Mouse (Mus musculus) urinary bladder, postnatal 10 days (tissue): ENCODE data around the gene Chaf1a.
"Not testable (repeated sequence)": the region's sequence is repeated elsewhere in the genome, so short reads cannot be mapped to it uniquely, and the experiment has no call there.

Experiments
- DNase-seq: peaks from one replicate; pipeline ENCODE4 v3.0.0; 2022; ENCODE audit warnings: low spot score

Chaf1a gene

DNA sequence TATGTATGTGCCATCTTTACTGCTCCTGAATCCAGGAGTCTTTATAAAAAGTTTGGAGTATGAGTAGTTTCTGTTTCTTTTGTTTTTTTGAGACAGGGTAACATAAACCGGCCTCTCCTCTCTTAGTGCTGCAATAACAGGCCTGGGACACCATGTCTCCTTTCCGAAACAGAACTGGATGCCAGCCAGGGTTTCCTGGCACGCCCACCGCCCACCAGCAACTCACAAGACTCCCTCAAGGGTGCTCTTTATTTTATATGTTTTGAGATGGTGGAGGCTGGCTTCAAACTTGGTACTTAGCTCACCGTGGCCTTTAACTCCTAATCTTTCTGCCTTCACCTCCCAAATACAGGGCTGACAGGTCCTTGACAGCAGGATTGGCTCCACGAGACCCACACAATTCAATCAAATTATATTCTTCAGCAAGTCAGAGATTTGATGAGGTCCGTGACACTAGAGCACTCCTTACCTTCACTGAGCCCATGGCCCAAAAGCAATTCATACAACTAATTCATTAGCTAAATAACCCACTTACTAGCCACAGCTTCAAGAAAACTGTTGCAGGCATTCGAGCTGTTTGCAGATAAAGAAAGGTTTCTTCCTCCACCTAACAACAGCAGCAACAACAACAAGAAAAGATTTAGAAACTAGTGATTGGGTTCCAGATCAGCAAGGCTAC, 1.5 kb upstream of the Chaf1a start:
- DNase-seq: no peak

DNA sequence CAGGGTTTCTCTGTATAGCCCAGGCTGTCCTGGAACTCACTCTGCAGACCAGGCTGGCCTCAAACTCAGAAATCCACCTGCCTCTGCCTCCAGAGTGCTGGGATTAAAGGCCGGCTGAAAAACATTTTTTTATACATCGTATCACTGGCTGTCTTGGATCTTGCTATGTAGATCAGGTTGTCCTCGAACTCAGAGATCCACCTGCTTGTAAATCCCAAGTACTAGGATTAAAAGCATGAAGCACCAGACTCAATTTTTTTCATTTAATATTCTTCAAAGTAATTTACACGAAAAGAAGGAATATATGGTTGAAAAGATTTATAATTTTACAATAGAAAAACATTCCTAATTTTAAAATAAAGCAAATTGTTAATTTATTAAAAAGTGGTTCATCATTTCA, 894 bp upstream of the Chaf1a start:
- DNase-seq: no peak

- DNase-seq: no peak
These were observed 571 bp downstream of the Chaf1a start for GRCm38 (mm10) chr17:56040857-56041163.

DNA sequence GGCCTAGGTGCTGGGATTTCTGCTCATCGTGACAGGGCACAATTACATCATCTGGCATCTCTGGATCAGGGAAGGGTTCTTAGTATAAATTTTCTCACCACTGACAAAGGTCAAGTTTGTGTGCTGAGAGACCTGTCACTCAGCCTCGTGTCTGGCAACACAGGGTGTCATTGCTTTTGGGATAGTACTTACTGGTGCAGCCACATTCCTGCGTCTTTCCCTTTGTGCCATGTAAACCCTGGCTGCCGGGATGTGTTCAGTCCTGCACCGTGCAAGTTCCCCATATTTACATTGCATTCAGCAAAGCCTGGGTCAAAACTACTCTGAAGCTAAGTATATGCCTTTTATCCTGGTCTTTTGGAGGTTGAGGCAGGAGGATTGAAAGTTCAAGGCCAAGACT, 11.1 kb downstream of the Chaf1a start:
- DNase-seq: no peak

GRCm38 (mm10) chr17:56054938-56055337, 14.7 kb downstream of the Chaf1a start:
- no peak for DNase-seq

DNA sequence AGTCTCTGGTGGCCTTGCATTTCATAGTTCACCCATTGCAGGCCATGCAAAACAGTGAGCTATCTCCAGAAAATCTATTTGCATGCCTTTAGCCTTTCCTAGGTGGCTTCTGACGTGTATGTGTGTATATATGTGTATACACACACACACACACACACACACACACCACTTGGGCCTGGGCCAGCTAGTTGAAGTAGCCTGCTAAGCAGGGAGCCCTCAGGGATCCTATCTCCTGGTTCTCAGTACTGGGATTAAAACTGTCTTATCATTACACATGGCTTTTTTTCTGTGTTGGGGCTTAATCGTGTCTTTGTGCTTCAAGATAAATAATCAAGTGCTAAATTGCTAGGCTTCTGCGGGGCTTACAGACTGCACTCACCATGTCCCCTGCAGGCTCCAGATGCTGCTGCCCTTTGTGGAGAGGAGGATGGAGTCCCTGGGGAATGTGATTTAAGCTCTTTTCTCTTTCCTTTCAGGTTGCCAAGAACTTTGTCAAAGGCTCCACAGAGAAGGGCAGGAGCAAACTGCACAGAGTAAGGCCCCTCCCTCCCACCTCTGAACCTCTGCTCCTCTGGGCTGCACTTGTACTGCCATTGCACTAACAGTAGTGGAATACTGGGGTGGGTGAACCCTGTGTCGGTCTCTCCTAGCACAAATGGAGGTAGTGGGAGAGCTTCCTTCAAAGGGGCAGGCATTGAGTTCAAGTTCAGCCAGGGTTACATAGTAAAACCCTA, 15.9 kb downstream of the Chaf1a start:
- no peak for DNase-seq

- DNase-seq: no peak
These were observed 17.3 kb downstream of the Chaf1a start for GRCm38 (mm10) chr17:56057381-56058120.

DNA sequence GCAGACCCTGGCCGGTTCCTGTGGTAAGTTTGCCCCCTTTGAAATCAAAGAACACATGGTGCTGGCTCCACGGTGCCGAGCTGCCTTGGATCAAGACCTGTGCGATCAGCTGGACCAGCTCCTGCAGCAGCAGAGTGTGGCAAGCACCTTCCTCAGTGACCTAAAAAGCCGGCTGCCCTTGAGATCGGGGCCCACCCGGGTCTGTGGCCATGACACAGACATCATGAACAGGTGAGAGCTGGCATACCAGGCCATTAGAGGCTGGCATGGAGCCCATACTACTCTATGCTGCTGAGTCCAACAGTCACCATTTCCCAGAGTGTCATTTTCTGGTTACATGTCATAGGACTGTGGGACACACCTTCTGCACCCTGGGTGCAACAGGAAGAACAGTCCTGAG, 21.8 kb downstream of the Chaf1a start:
- no peak for DNase-seq

GRCm38 (mm10) chr17:56065715-56066114, 25.5 kb downstream of the Chaf1a start:
- not testable (repeated sequence) for DNase-seq

DNA sequence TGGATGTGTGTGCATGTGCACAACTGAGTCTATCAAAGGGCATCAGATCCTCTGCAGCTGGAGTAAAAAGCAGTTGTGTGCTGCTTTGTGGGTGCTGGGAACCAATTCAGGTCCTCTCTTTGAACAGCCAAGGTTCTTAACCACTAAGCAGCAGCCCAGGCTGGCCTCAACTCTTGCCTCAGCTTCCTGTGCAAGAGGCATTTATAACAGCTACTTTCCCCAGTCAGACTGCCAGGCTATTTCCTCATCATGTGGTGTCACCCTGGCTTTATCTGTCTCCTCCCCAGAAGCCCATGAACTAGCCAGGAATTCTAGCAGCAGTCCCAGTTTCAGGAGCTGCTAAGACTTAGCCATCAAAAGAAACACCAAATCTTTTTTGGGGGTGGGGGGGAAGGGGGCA, 26.2 kb downstream of the Chaf1a start:
- no peak for DNase-seq

- no peak for DNase-seq
These were observed 28.8 kb downstream of the Chaf1a start for GRCm38 (mm10) chr17:56069066-56069465.

- no peak for DNase-seq
These were observed 30.9 kb downstream of the Chaf1a start for GRCm38 (mm10) chr17:56071126-56071525.

DNA sequence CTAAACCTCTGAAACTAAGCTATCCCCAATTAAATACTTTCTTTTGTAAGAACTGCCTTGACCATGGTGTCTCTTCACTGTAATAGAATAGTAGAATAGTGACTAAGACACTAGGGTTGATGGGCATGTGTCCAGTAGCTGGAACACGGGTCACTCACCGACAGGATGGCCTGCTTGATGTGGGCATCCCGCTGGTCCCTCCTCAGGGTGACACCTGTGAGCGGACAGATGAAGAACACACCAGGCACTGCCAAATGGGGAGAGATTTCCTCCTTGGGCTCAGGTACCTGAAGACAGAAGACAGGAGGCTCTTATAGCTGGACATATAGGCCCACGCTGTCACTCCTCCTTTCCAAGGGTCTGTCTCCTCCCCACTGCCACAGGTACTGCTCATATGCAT, 32.0 kb downstream of the Chaf1a start:
- no peak for DNase-seq

- DNase-seq: peak; percentile 55
These were observed 34.0 kb downstream of the Chaf1a start for GRCm38 (mm10) chr17:56074097-56074826.

DNA sequence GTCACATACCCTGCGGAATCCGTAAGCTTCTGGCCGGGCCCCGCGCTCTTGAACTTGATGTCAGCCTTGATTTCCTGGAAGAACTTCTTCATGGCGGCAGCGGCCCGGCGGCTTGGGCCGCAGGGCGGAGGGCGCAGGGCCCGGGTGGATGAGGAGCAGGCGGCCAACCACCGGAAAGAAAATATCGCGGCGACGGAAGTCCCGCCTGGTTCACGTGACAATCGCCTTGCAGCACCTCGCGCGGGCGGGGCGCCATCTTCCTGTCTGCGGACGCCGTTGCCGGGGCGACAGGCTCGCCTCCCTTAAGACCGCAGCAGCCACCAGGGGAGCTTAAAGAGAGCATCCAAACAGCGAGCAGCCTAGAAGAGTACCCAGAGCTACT, 34.6 kb downstream of the Chaf1a start, which contains the start of gene Ubxn6:
Gene Ubxn6, minus strand, starts transcription at position 202 of the 382 bp plus-strand sequence.
- DNase-seq: peak; percentile 91

DNA sequence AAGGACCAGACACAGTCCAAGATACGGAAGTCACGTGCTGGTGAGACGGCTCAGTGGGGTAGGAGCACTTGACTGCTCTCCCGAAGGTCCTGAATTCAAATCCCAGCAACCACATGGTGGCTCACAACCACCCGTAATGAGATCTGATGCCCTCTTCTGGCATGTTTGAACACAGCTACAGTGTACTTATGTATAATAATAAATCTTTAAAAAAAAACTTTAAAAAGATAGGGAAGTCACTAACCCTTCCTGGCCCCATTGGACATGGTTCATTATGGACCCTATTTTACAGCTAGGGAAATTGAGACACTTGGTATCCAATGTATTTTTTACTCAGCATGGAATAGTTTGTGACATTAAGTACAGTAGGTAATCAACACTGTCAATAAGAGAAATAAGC, 37.3 kb downstream of the Chaf1a start:
- no peak for DNase-seq

DNA sequence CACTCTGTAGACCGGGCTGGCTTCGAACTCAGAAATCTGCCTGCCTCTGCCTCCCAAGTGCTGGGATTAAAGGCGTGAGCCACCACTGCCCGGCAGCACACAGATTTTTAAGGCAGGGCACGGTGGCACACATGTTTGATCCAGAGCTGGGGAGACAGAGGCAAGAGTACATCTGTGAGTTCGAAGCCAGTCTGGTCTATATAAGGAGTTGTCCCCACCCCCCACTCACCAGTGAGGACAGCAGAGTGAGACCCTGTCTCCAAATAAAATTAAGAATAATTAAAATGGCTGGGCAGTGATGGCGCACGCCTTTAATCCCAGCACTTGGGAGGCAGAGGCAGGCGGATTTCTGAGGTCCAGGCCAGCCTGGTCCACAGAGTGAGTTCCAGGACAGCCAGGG, 38.1 kb downstream of the Chaf1a start:
- DNase-seq: not testable (repeated sequence)

GRCm38 (mm10) chr17:56078880-56079795, 38.9 kb downstream of the Chaf1a start, which contains the start of gene Hdgfl2:
Gene Hdgfl2 (plus strand): TSS chr17:56079634.
- peak; percentile 96 for DNase-seq

DNA sequence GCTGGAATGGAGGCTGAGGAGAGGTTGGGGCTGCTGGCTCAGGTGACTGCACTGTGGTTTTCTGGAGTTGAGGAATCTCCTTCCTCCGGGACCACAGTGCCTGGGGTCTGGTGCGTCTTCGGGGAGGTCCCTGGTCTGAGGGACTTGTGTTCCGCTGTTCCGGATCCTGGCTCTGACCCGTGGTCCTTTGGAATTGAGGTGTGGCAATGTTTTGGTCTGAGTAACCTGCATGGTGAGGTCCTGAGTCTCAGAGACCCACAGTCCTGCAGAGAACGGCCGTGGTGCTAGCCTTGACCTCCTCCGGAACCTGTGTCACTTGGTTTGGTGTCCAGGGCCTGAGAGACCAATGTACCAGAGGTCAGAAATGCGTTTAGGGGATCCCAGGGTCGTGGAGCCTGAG, 39.7 kb downstream of the Chaf1a start:
- no peak for DNase-seq

- no peak for DNase-seq
These were observed 40.7 kb downstream of the Chaf1a start for GRCm38 (mm10) chr17:56080781-56081585.
